Mouse (Mus musculus) heart, embryonic 15.5 days (tissue): ENCODE measurements around the gene Cers3. TPM values are rescaled to one million over a fixed set of nuclear protein-coding genes. Genes with fewer than 3 reads are reported as not detected.

Source experiments
- ATAC-seq: fragments of 200-750 bp; cut with Nextera tagmentation; replicated peaks from 2 replicates; pipeline ENCODE4 v1.8.0; 2017; ENCODE audit warnings: low read depth, moderate TSS enrichment; ENCODE audit not compliant: insufficient number of reproducible peaks, insufficient read depth, low FRiP score
- H3K27ac ChIP-seq: fragments of 300-500 bp; sonication (generic); 2 replicates; pipeline ENCODE4 v1.5.1; 2015; ENCODE audit warnings: mild to moderate bottlenecking, inconsistent platforms
- H3K27me3 ChIP-seq: fragments of 300-500 bp; sonication (generic); 2 replicates; pipeline ENCODE4 v1.6.1; 2015; ENCODE audit warnings: inconsistent platforms
- H3K36me3 ChIP-seq: fragments of 300-500 bp; sonication (generic); 2 replicates; pipeline ENCODE4 v1.6.1; 2015; ENCODE audit warnings: mild to moderate bottlenecking, inconsistent platforms
- H3K4me1 ChIP-seq: fragments of 300-500 bp; sonication (generic); replicated peaks from 2 replicates; pipeline ENCODE4 v1.6.1; 2015; ENCODE audit warnings: inconsistent platforms
- H3K4me2 ChIP-seq: fragments of 300-500 bp; sonication (generic); 2 replicates; pipeline ENCODE4 v1.6.1; 2015; ENCODE audit warnings: inconsistent platforms, mild to moderate bottlenecking, moderate library complexity
- H3K4me3 ChIP-seq: fragments of 300-500 bp; sonication (generic); 2 replicates; pipeline ENCODE4 v1.5.1; 2015; ENCODE audit warnings: mild to moderate bottlenecking, inconsistent platforms
- H3K9ac ChIP-seq: fragments of 300-500 bp; sonication (generic); 2 replicates; pipeline ENCODE4 v1.6.1; 2015; ENCODE audit warnings: mild to moderate bottlenecking, inconsistent platforms
- H3K9me3 ChIP-seq: fragments of 300-500 bp; sonication (generic); replicated peaks from 2 replicates; pipeline ENCODE4 v1.6.1; 2016; ENCODE audit warnings: inconsistent platforms
- WGBS: fragments of 180-500 bp; shearing (Covaris S2); methylation state at CpG from one replicate; pipeline ENCODE4 v1.1.7; 2015; ENCODE audit warnings: mixed read lengths; 5-methylcytosine and 5-hydroxymethylcytosine counted together
- polyA plus RNA-seq: library from polyadenylated mRNA; unstranded; fragments of >200 nt; fragmentation: Nextera tagmentation; extraction: Ambion mirVana; gene quantifications from 2 replicates; pipeline ENCODE4 v1.2.1, GENCODE M21; 2015

Gene Cers3
- polyA plus RNA-seq, 1 experiment from 2014 or later: 0.47 TPM

- Histone ChIP-seq H3K9me3 (no peaks in the 10 kb centered on the region), H3K9ac (no peak overlapping the region), H3K4me3 (no peak overlapping the region), H3K27me3 (no peaks in the 10 kb centered on the region), H3K4me2 (no peak overlapping the region), H3K4me1 (peaks cover 2% of the 10 kb centered on the region; the same call in 1 of the 2 replicates), H3K27ac (no peak overlapping the region), H3K36me3 (no peaks in the 10 kb centered on the region)
- 73% methylated on average over 3 of the region's 3 CpGs for WGBS
- ATAC-seq: no peak
These were observed 63.5 kb downstream of the Cers3 start for GRCm38 (mm10) chr7:66806801-66807200.

GRCm38 (mm10) chr7:66810436-66810835 lies 67.1 kb downstream of the Cers3 start:
- ATAC-seq: no peak
- Histone ChIP-seq H3K4me2 (no peak overlapping the region), H3K27me3 (no peaks in the 10 kb centered on the region), H3K9ac (no peak overlapping the region), H3K4me1 (no peaks in the 10 kb centered on the region; the same call in 1 of the 2 replicates), H3K9me3 (no peaks in the 10 kb centered on the region), H3K4me3 (no peak overlapping the region), H3K27ac (no peak overlapping the region), H3K36me3 (no peaks in the 10 kb centered on the region)
- WGBS: 91% methylated on average over 7 of the region's 7 CpGs

- Histone ChIP-seq H3K9ac (no peak overlapping the region), H3K36me3 (no peaks in the 10 kb centered on the region), H3K27me3 (no peaks in the 10 kb centered on the region), H3K4me2 (no peak overlapping the region), H3K4me3 (no peak overlapping the region), H3K27ac (no peak overlapping the region), H3K4me1 (no peaks in the 10 kb centered on the region; the same call in 1 of the 2 replicates), H3K9me3 (no peaks in the 10 kb centered on the region)
- 65% methylated on average over 1 of the region's 1 CpGs for WGBS
- ATAC-seq: no peak
These were observed 68.0 kb downstream of the Cers3 start for GRCm38 (mm10) chr7:66811294-66811693.

DNA sequence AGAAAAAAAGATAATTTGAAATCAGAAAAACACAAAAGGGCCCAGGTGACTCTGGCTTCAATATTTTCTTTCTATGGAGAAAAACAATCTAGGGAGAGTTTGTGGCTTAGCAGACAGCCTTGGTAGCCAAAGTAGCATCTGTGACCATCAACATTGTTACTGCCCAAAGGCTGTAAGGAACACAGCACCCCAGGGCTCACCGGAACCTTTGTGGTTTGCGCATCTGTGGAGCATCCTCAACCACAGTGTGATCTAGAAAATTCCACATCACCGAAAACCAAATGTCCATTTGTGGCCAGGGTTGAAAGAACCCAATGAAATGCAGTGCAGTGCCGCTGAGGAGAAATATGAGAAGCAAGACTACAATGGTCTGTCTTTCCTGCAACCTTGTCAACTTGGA lies 69.0 kb downstream of the Cers3 start:
- no peak overlapping the region for H3K9ac ChIP-seq
- no peak overlapping the region for H3K4me3 ChIP-seq
- no peak overlapping the region for H3K27ac ChIP-seq
- H3K27me3 ChIP-seq: no peaks in the 10 kb centered on the region
- H3K4me2 ChIP-seq: no peak overlapping the region
- no peak for ATAC-seq
- WGBS: 79% methylated on average over 4 of the region's 4 CpGs
- H3K9me3 ChIP-seq: no peaks in the 10 kb centered on the region
- H3K36me3 ChIP-seq: no peaks in the 10 kb centered on the region
- no peaks in the 10 kb centered on the region; the same call in 1 of the 2 replicates for H3K4me1 ChIP-seq

- Histone ChIP-seq H3K4me1 (no peaks in the 10 kb centered on the region; the same call in 1 of the 2 replicates), H3K9me3 (no peaks in the 10 kb centered on the region), H3K27me3 (no peaks in the 10 kb centered on the region; the same call in 1 of the 2 replicates), H3K4me2 (no peak overlapping the region), H3K9ac (no peak overlapping the region), H3K36me3 (no peaks in the 10 kb centered on the region), H3K27ac (no peak overlapping the region), H3K4me3 (no peak overlapping the region)
- 58% methylated on average over 9 of the region's 9 CpGs for WGBS
- no peak for ATAC-seq
These were observed 69.4 kb downstream of the Cers3 start for GRCm38 (mm10) chr7:66812737-66813136.

GRCm38 (mm10) chr7:66813172-66813571 lies 69.9 kb downstream of the Cers3 start:
- H3K27me3 ChIP-seq: no peaks in the 10 kb centered on the region; the same call in 1 of the 2 replicates
- no peak overlapping the region for H3K27ac ChIP-seq
- no peak for ATAC-seq
- no peaks in the 10 kb centered on the region; the same call in 1 of the 2 replicates for H3K4me1 ChIP-seq
- H3K4me2 ChIP-seq: no peak overlapping the region
- WGBS: 61% methylated on average over 1 of the region's 1 CpGs
- no peak overlapping the region for H3K4me3 ChIP-seq
- H3K9me3 ChIP-seq: no peaks in the 10 kb centered on the region
- H3K36me3 ChIP-seq: no peaks in the 10 kb centered on the region
- H3K9ac ChIP-seq: no peak overlapping the region

GRCm38 (mm10) chr7:66815526-66815925 lies 72.2 kb downstream of the Cers3 start:
- Histone ChIP-seq H3K9me3 (no peaks in the 10 kb centered on the region), H3K36me3 (no peaks in the 10 kb centered on the region), H3K27ac (no peak overlapping the region), H3K4me1 (no peaks in the 10 kb centered on the region; the same call in 1 of the 2 replicates), H3K9ac (no peak overlapping the region), H3K4me3 (no peak overlapping the region), H3K27me3 (no peaks in the 10 kb centered on the region; the same call in 1 of the 2 replicates), H3K4me2 (no peak overlapping the region)
- ATAC-seq: no peak
- 59% methylated on average over 6 of the region's 6 CpGs for whole genome bisulfite sequencing

DNA sequence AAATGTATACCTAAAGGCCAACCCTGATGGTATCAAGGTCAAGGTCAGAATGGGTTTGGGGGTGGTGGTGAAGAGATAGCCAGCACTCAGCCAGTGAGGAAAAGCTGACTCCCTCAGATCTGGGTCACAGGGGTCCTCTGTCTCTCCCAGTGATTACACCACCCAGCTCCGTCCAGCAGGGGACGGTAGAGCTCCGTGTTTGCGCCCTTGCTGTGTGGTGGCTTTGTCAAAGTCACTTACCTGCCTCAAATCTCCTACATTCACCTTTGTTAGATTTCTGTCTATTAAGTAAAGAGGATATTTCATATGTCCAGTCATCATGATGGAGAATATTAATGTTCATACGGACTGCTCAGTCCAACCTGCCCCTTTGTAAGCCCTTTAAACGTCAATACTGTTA lies 76.7 kb downstream of the Cers3 start:
- H3K9ac ChIP-seq: no peak overlapping the region
- H3K9me3 ChIP-seq: no peaks in the 10 kb centered on the region
- H3K36me3 ChIP-seq: no peaks in the 10 kb centered on the region
- no peak overlapping the region for H3K27ac ChIP-seq
- WGBS: 31% methylated on average over 6 of the region's 6 CpGs
- ATAC-seq: no peak
- no peak overlapping the region for H3K4me2 ChIP-seq
- no peaks in the 10 kb centered on the region; the same call in 1 of the 2 replicates for H3K27me3 ChIP-seq
- peaks cover 3% of the 10 kb centered on the region; the same call in 1 of the 2 replicates for H3K4me1 ChIP-seq
- H3K4me3 ChIP-seq: no peak overlapping the region

- Histone ChIP-seq H3K4me3 (0 out of 2 replicates have a peak overlapping the region, but pooled peaks have one; percentile 8), H3K9me3 (no peaks in the 10 kb centered on the region), H3K36me3 (no peaks in the 10 kb centered on the region), H3K27ac (peak overlapping the region; percentile 79), H3K9ac (peak overlapping the region; percentile 16; the same call in 1 of the 2 replicates), H3K4me1 (peaks cover 47% of the 10 kb centered on the region), H3K27me3 (no peaks in the 10 kb centered on the region), H3K4me2 (peak overlapping the region; percentile 57)
- WGBS: 20% methylated on average over 5 of the region's 5 CpGs
- no peak for ATAC-seq
These were observed 87.5 kb downstream of the Cers3 start for GRCm38 (mm10) chr7:66830803-66831202.

- no peaks in the 10 kb centered on the region for H3K9me3 ChIP-seq
- H3K4me2 ChIP-seq: peak overlapping the region; percentile 57
- 0 out of 2 replicates have a peak overlapping the region, but pooled peaks have one; percentile 8 for H3K4me3 ChIP-seq
- no peaks in the 10 kb centered on the region for H3K36me3 ChIP-seq
- WGBS: 17% methylated on average over 5 of the region's 5 CpGs
- H3K9ac ChIP-seq: peak overlapping the region; percentile 16; the same call in 1 of the 2 replicates
- peak overlapping the region; percentile 79 for H3K27ac ChIP-seq
- no peak for ATAC-seq
- no peaks in the 10 kb centered on the region for H3K27me3 ChIP-seq
- peaks cover 47% of the 10 kb centered on the region for H3K4me1 ChIP-seq
These were observed 88.0 kb downstream of the Cers3 start for GRCm38 (mm10) chr7:66831295-66831694.

DNA sequence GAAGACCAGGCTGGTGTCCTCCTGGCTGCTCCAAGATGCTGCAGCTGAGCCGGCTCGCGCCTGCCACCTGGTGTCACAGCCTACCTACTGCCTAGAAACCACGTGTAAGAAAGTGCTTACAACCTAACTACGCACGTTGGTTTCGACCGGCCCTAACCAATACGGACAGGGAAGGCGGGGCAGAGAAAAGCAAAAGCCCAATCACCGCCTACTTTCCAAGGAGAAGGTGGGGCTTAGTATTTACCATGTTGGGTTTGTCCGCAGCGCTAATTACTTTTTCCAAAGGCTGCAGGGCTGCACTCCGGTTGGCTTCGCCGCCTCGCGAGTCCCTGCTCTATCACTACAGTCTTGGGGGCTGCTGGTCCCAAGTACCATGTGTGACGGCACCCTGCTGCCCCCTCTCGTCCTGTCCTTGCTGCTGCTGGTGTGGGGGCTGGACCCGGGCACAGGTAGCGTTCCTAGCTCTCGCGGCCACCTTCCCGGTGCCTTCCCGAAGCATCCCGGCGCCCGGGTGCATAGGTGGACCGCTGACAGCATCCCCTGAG lies 96.2 kb downstream of the Cers3 start, which contains the start of gene Adamts17:
Adamts17 (plus strand) TSS at position 273 of the 545 bp plus-strand sequence.
- H3K4me2 ChIP-seq: peak within 1 kb of the TSS; percentile 99
- H3K4me3 ChIP-seq: peak within 1 kb of the TSS; percentile 74
- H3K27me3 ChIP-seq: 0 out of 2 replicates have a peak, but pooled peaks cover 6% of the 10 kb centered on the region
- peak within 1 kb of the TSS; percentile 70 for H3K9ac ChIP-seq
- H3K4me1 ChIP-seq: peaks cover 33% of the 10 kb centered on the region
- peak; percentile 95 for ATAC-seq
- no peaks in the 10 kb centered on the region for H3K9me3 ChIP-seq
- no peaks in the 10 kb centered on the region for H3K36me3 ChIP-seq
- WGBS: under 1% methylated on average over 30 of the region's 30 CpGs
- peak within 1 kb of the TSS; percentile 63 for H3K27ac ChIP-seq
